Mouse (Mus musculus): ENCODE data around the gene Klf4. TPM values are rescaled to one million over a fixed set of nuclear protein-coding genes. Genes with fewer than 3 reads are reported as not detected.

Gene Klf4
- total and polyA plus RNA-seq, 3 experiments, result 0.51 to 2.9 (median 1.3) TPM

GRCm38 (mm10) chr4:55567986-55568385 is 35.7 kb upstream of the Klf4 start:
- no peak for TF ChIP-seq RAD21 (IDR thresholded peaks at IDR 0.05; ENCODE audit: low read depth, low read length)
- Histone ChIP-seq H3K79me2 (replicated peaks; ENCODE audit: control insufficient read depth, extremely low read depth, insufficient read depth, poor library complexity, severe bottlenecking) (no peaks in the 10 kb centered on the region), H3K9ac (ENCODE audit: insufficient read depth, low read depth) (no peak overlapping the region), H3K36me3 (replicated peaks in 1 of 2; ENCODE audit: control insufficient read depth in 1 of 2, insufficient read depth in 1 of 2, low read length in 1 of 2) (no peaks in the 10 kb centered on the region), H3K27ac (ENCODE audit: insufficient read depth, low read depth) (no peak overlapping the region), H3K9me3 (replicated peaks; ENCODE audit: low read length) (no peaks in the 10 kb centered on the region), H3K4me3 (replicated peaks in 1 of 3; ENCODE audit: low read depth in 2 of 3, low read length in 2 of 3, poor library complexity in 1 of 3) (no peak overlapping the region), H3K27me3 (replicated peaks) (no peaks in the 10 kb centered on the region), H3K4me1 (ENCODE audit: control insufficient read depth in 1 of 2, insufficient read depth in 2 of 2) (peaks cover 4 to 12% of the 10 kb centered on the region in 2 experiments; a peak in 2 of 4 replicates), H3K4me2 (ENCODE audit: insufficient read depth, low read depth, poor library complexity, severe bottlenecking) (no peak overlapping the region)
- in situ Hi-C loops (cut with MboI; ENCODE audit: low pct_ligation_motif_present, low pct_unique_long_range_greater_than_20kb, low sequenced_read_pairs) (no loop called here), dilution Hi-C loops (cut with MboI; ENCODE audit: extremely low pct_ligation_motif_present, extremely low pct_unique_long_range_greater_than_20kb, low sequenced_read_pairs) (no loop called here)
- no peak for DNase-seq (ENCODE audit: extremely low read depth)

DNA sequence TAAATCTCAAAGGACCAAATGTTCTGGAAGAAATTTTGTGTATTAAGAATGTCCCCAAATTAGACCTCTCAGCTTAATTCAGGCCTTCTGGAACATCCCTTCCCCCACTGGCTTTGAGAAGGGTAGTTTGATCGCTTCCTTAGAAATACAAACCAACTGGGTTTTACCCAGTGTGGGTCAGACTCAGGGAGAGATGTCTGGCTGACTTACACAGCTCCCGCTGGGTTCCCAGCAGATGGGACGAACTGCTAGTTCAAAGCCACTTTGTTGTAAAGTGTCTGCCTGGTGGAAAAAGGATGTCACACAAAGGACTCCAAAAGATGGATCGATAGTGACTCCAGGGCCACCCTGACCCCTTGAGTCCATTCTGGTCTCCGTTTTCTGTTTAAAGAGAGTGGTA is 35.3 kb upstream of the Klf4 start:
- H3K9me3 ChIP-seq (replicated peaks; ENCODE audit: low read length), result no peaks in the 10 kb centered on the region
- no peak overlapping the region for H3K4me3 ChIP-seq (replicated peaks in 1 of 3; ENCODE audit: low read depth in 2 of 3, low read length in 2 of 3, poor library complexity in 1 of 3)
- DNase-seq (ENCODE audit: extremely low read depth), result no peak
- no peaks in the 10 kb centered on the region for H3K36me3 ChIP-seq (replicated peaks in 1 of 2; ENCODE audit: control insufficient read depth in 1 of 2, insufficient read depth in 1 of 2, low read length in 1 of 2)
- peaks cover 4 to 12% of the 10 kb centered on the region in 2 experiments; a peak in 2 of 4 replicates for H3K4me1 ChIP-seq (ENCODE audit: control insufficient read depth in 1 of 2, insufficient read depth in 2 of 2)
- H3K27me3 ChIP-seq (replicated peaks), result no peaks in the 10 kb centered on the region
- H3K4me2 ChIP-seq (ENCODE audit: insufficient read depth, low read depth, poor library complexity, severe bottlenecking), result no peak overlapping the region
- H3K9ac ChIP-seq (ENCODE audit: insufficient read depth, low read depth), result no peak overlapping the region
- dilution Hi-C loops (cut with MboI; ENCODE audit: extremely low pct_ligation_motif_present, extremely low pct_unique_long_range_greater_than_20kb, low sequenced_read_pairs), result no loop called here
- no peak overlapping the region for H3K27ac ChIP-seq (ENCODE audit: insufficient read depth, low read depth)
- no peaks in the 10 kb centered on the region for H3K79me2 ChIP-seq (replicated peaks; ENCODE audit: control insufficient read depth, extremely low read depth, insufficient read depth, poor library complexity, severe bottlenecking)
- in situ Hi-C loops (cut with MboI; ENCODE audit: low pct_ligation_motif_present, low pct_unique_long_range_greater_than_20kb, low sequenced_read_pairs), result no loop called here
- TF ChIP-seq E2F4 (IDR thresholded peaks at IDR 0.05; ENCODE audit: insufficient replicate concordance, low read depth, low read length), result no peak
- TF ChIP-seq NELFE (IDR thresholded peaks at IDR 0.05; ENCODE audit: low read depth, low read length), result no peak
- no peak for TF ChIP-seq HCFC1 (IDR thresholded peaks at IDR 0.05; ENCODE audit: low read depth, low read length)
- no peak for TF ChIP-seq USF2 (conservative IDR thresholded peaks at IDR 0.05; ENCODE audit: low read depth, low read length)
- TF ChIP-seq TBP (conservative IDR thresholded peaks at IDR 0.05; ENCODE audit: low read depth, low read length), result no peak

DNA sequence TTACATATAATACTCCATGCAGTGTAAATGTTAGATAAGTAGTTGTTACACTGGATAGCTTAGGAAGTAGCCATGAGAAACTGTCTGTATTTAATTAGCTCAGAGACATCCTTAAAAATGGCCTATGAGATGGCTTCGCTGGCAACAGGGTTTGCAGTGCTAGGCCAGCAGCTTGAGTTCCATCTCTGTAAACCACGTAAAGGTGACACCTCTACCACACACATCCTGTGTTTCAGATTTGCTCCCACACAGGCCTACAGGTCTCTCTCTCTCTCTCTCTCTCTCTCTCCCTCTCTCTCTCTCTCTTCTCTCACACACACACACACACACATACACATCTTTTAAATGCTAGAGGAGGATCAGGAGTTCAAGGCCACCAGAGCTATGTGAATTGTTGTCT is 32.1 kb upstream of the Klf4 start:
- in situ Hi-C loops (cut with MboI; ENCODE audit: low pct_ligation_motif_present, low pct_unique_long_range_greater_than_20kb, low sequenced_read_pairs), result no loop called here
- Histone ChIP-seq H3K27me3 (replicated peaks) (no peaks in the 10 kb centered on the region), H3K9me3 (replicated peaks; ENCODE audit: low read length) (no peaks in the 10 kb centered on the region), H3K27ac (ENCODE audit: insufficient read depth, low read depth) (no peak overlapping the region), H3K4me3 (replicated peaks in 1 of 3; ENCODE audit: low read depth in 2 of 3, low read length in 2 of 3, poor library complexity in 1 of 3) (no peak overlapping the region), H3K4me1 (ENCODE audit: control insufficient read depth in 1 of 2, insufficient read depth in 2 of 2) (peaks cover 0 to 9% of the 10 kb centered on the region in 2 experiments; a peak in 2 of 4 replicates), H3K79me2 (replicated peaks; ENCODE audit: control insufficient read depth, extremely low read depth, insufficient read depth, poor library complexity, severe bottlenecking) (no peaks in the 10 kb centered on the region), H3K36me3 (replicated peaks in 1 of 2; ENCODE audit: control insufficient read depth in 1 of 2, insufficient read depth in 1 of 2, low read length in 1 of 2) (no peaks in the 10 kb centered on the region), H3K4me2 (ENCODE audit: insufficient read depth, low read depth, poor library complexity, severe bottlenecking) (no peak overlapping the region), H3K9ac (ENCODE audit: insufficient read depth, low read depth) (no peak overlapping the region)
- dilution Hi-C loops (cut with MboI; ENCODE audit: extremely low pct_ligation_motif_present, extremely low pct_unique_long_range_greater_than_20kb, low sequenced_read_pairs), result no loop called here
- DNase-seq (ENCODE audit: extremely low read depth), result no peak
- TF ChIP-seq E2F4 (IDR thresholded peaks at IDR 0.05; ENCODE audit: insufficient replicate concordance, low read depth, low read length) (no peak), ZMIZ1 (IDR thresholded peaks at IDR 0.05; ENCODE audit: low read depth, low read length) (no peak), EP300 (IDR thresholded peaks at IDR 0.05; ENCODE audit: low read length) (no peak), TCF12 (IDR thresholded peaks at IDR 0.05; ENCODE audit: low read depth, low read length) (no peak), UBTF (IDR thresholded peaks at IDR 0.05; ENCODE audit: low read depth, low read length) (no peak), KAT2A (IDR thresholded peaks at IDR 0.05; ENCODE audit: insufficient replicate concordance, low read length) (no peak), TBP (conservative IDR thresholded peaks at IDR 0.05; ENCODE audit: low read depth, low read length) (no peak), CTCF (conservative IDR thresholded peaks at IDR 0.05 in 1 of 2, IDR thresholded peaks at IDR 0.05 in 1 of 2; ENCODE audit: low read depth in 2 of 2, low read length in 2 of 2) (no peak), HCFC1 (IDR thresholded peaks at IDR 0.05; ENCODE audit: low read depth, low read length) (no peak), JUND (conservative IDR thresholded peaks at IDR 0.05; ENCODE audit: low read depth, low read length) (no peak), MXI1 (IDR thresholded peaks at IDR 0.05; ENCODE audit: low read depth, low read length) (no peak), RAD21 (IDR thresholded peaks at IDR 0.05; ENCODE audit: low read depth, low read length) (no peak), ELF1 (IDR thresholded peaks at IDR 0.05; ENCODE audit: low read depth, low read length) (no peak), MAZ (IDR thresholded peaks at IDR 0.05; ENCODE audit: low read depth, low read length) (no peak), SIN3A (IDR thresholded peaks at IDR 0.05; ENCODE audit: low read length) (no peak), ETS1 (conservative IDR thresholded peaks at IDR 0.05; ENCODE audit: low read depth, low read length) (no peak), PAX5 (IDR thresholded peaks at IDR 0.05; ENCODE audit: low read length) (no peak)

All from CH12.LX (cell line).